Mouse (Mus musculus) liver, embryonic 14.5 days (tissue): ENCODE results near the gene AA986860. TPM values are rescaled to one million over a fixed set of nuclear protein-coding genes. Genes with fewer than 3 reads are reported as not detected.

Source experiments
- ATAC-seq: fragments of 200-750 bp; cut with Nextera tagmentation; 2 replicates; pipeline ENCODE4 v1.8.0; 2017; ENCODE audit warnings: moderate number of reproducible peaks, mild to moderate bottlenecking, moderate library complexity; ENCODE audit not compliant: insufficient read depth
- DNase-seq, 3 experiments: peaks; one replicate each; pipeline ENCODE4 v3.0.0-alpha.2; 2012 to 2013; ENCODE audit warnings: low read depth in 3 of 3, low spot score in 3 of 3
- H3K27ac ChIP-seq: fragments of 300-500 bp; sonication (generic); 2 replicates; pipeline ENCODE4 v1.5.1; 2014; ENCODE audit warnings: moderate library complexity, mild to moderate bottlenecking, control low read depth, inconsistent platforms
- H3K27me3 ChIP-seq: fragments of 300-500 bp; sonication (generic); 2 replicates; pipeline ENCODE4 v1.6.1; 2014; ENCODE audit warnings: mild to moderate bottlenecking, low read length, moderate library complexity; ENCODE audit not compliant: control insufficient read depth, insufficient read depth
- H3K36me3 ChIP-seq: fragments of 300-500 bp; sonication (generic); replicated peaks from 2 replicates; pipeline ENCODE4 v1.6.1; 2014; ENCODE audit warnings: low read depth; ENCODE audit not compliant: control insufficient read depth, insufficient read depth
- H3K4me1 ChIP-seq, 2 experiments: fragments of 200-500 bp in 1 of 2; fragments of 300-500 bp in 1 of 2; sonication (generic) in 1 of 2; replicated peaks; 2 replicates each; pipeline ENCODE4 v1.6.1; 2012 to 2014; ENCODE audit warnings: antibody characterized with exemption in 1 of 2, inconsistent platforms in 1 of 2, low read length in 1 of 2; ENCODE audit not compliant: control insufficient read depth in 2 of 2, insufficient read depth in 2 of 2
- H3K4me2 ChIP-seq: fragments of 300-500 bp; sonication (generic); 2 replicates; pipeline ENCODE4 v1.6.1; 2014; ENCODE audit warnings: low read depth, mild to moderate bottlenecking, control low read depth, moderate library complexity
- H3K4me3 ChIP-seq, 2 experiments: fragments of 200-500 bp in 1 of 2; fragments of 300-500 bp in 1 of 2; sonication (generic) in 1 of 2; 2 replicates each; pipeline ENCODE4 v1.5.1; 2012 to 2014; ENCODE audit warnings: low read depth in 2 of 2, low read length in 2 of 2, mild to moderate bottlenecking in 2 of 2, control low read depth in 1 of 2, inconsistent platforms in 1 of 2, moderate library complexity in 1 of 2; ENCODE audit not compliant: insufficient read depth in 1 of 2
- H3K9ac ChIP-seq: fragments of 300-500 bp; sonication (generic); replicated peaks from 2 replicates; pipeline ENCODE4 v1.6.1; 2014; ENCODE audit warnings: mild to moderate bottlenecking, control low read depth, moderate library complexity
- H3K9me3 ChIP-seq: fragments of 300-500 bp; sonication (generic); 2 replicates; pipeline ENCODE4 v1.6.1; 2016; ENCODE audit warnings: low read length, mixed read lengths; ENCODE audit not compliant: control insufficient read depth
- CTCF ChIP-seq: IDR thresholded peaks from 2 replicates; pipeline ENCODE4 v1.5.1; 2016; ENCODE audit warnings: antibody characterized with exemption, low read depth, control low read depth
- EP300 ChIP-seq: IDR thresholded peaks from 2 replicates; pipeline ENCODE4 v1.6.1; 2016; ENCODE audit warnings: antibody characterized with exemption, low read depth
- whole genome bisulfite sequencing: fragments of 180-500 bp; shearing (Covaris S2); extraction: QIAGEN DNeasy Blood & Tissue Kit; methylation state at CpG from one replicate; pipeline ENCODE4 v1.1.7; 2014; ENCODE audit not compliant: insufficient replicate concordance; 5-methylcytosine and 5-hydroxymethylcytosine counted together
- polyA plus RNA-seq, 2 experiments: library from polyadenylated mRNA; depleted of rRNA in 1 of 2; stranded (reverse) in 1 of 2; unstranded in 1 of 2; fragments of >200 nt; fragmentation: Nextera tagmentation in 1 of 2; extraction: Ambion mirVana in 1 of 2; gene quantifications; 2 replicates each; pipeline versions ENCODE4 v1.2.1 to v1.2.3; 2012 to 2014

Gene AA986860
- polyA plus RNA-seq, 2 experiments = 3.7 to 5.3 TPM

- Histone ChIP-seq H3K4me2 (no peak overlapping the region), H3K4me1 (peaks cover 21 to 27% of the 10 kb centered on the region in 2 experiments), H3K9me3 (no peaks in the 10 kb centered on the region), H3K27ac (no peak overlapping the region), H3K27me3 (no peaks in the 10 kb centered on the region), H3K36me3 (peaks cover 6% of the 10 kb centered on the region), H3K4me3 (no peak overlapping the region), H3K9ac (no peak overlapping the region)
- no peak for ATAC-seq
- WGBS = 91% methylated on average over 3 of the region's 3 CpGs
- DNase-seq = no peak
- TF ChIP-seq CTCF = no peak
- no peak for TF ChIP-seq EP300
Measured at GRCm38 (mm10) chr1:130728708-130729107, 3.1 kb upstream of the AA986860 start.

DNA sequence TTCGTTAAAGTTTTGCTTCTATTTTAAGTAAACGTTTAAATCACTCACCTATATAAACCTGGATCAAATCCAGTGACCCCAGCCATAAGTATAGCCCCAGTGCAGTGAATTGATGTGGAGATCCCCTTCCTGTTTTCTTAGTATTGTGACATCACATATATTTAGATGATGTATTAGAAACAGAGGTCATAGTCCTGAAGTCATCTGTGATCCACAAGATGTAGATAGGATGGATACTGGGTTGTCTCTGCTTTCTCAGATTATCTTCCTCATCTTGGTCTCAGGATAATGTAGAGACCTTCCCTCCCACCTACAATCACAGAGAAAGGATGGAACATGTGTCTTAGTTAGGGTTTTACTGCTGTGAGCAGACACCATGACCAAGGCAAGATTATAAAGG is 2.6 kb upstream of the AA986860 start, which contains the start of gene Pfkfb2:
Pfkfb2 (minus strand) TSS at position 101 of the 400 bp plus-strand sequence.
- Histone ChIP-seq H3K4me3 (no peak within 1 kb of the TSS), H3K9ac (no peak within 1 kb of the TSS), H3K27ac (no peak within 1 kb of the TSS), H3K9me3 (no peaks in the 10 kb centered on the region), H3K4me2 (no peak within 1 kb of the TSS), H3K4me1 (peaks cover 26 to 32% of the 10 kb centered on the region in 2 experiments), H3K27me3 (no peaks in the 10 kb centered on the region), H3K36me3 (peaks cover 4% of the 10 kb centered on the region)
- no peak for ATAC-seq
- no peak for DNase-seq
- no peak for TF ChIP-seq EP300
- TF ChIP-seq CTCF = no peak
- 72% methylated on average over 2 of the region's 2 CpGs for WGBS

GRCm38 (mm10) chr1:130732706-130733658 is 1.2 kb downstream of the AA986860 start:
- Histone ChIP-seq H3K9me3 (no peaks in the 10 kb centered on the region), H3K27ac (peak overlapping the region; percentile 69), H3K4me3 (peak overlapping the region; percentile 67 to 86)

DNA sequence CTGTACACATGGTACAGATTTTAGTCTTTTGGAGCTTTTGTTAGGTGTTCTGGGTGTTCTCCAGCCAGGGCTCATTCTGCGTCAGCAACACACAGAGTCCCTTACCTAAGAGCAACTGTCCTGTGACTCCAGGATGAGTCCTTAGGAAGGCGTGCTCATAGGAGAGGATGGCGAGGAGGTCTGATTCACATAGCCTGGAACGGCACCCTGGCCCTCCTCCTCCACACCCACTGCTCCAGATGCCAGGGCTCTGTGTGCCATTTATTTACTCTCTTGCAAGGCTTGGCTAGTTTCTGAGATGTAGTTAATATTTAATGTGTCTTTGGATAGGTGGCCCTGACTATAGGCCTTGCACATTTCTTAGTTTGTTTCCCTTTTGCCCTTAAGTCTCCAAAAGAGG is 1.9 kb downstream of the AA986860 start:
- no peak for DNase-seq

More at GRCm38 (mm10) chr1:130732706-130733658, 1.2 kb downstream of the AA986860 start:
- DNase-seq (no peak), ATAC-seq (peak; percentile 31)
- WGBS = 31% methylated on average over 13 of the region's 13 CpGs
- H3K4me2 ChIP-seq = peak overlapping the region; percentile 89
- TF ChIP-seq CTCF = no peak
- TF ChIP-seq EP300 = peak; percentile 70
- peak overlapping the region; percentile 62 for H3K9ac ChIP-seq
- H3K4me1 ChIP-seq = peaks cover 52 to 60% of the 10 kb centered on the region in 2 experiments
- H3K36me3 ChIP-seq = peaks cover 5% of the 10 kb centered on the region
- H3K27me3 ChIP-seq = no peaks in the 10 kb centered on the region

GRCm38 (mm10) chr1:130734452-130734851 is 2.7 kb downstream of the AA986860 start:
- Histone ChIP-seq H3K4me2 (peak overlapping the region; percentile 89), H3K4me1 (peaks cover 67 to 74% of the 10 kb centered on the region in 2 experiments), H3K27me3 (no peaks in the 10 kb centered on the region), H3K9ac (0 out of 2 replicates have a peak overlapping the region, but pooled peaks have one; percentile 14), H3K4me3 (peak overlapping the region; percentile 28 to 67), H3K9me3 (no peaks in the 10 kb centered on the region), H3K27ac (0 out of 2 replicates have a peak overlapping the region, but pooled peaks have one; percentile 16), H3K36me3 (peaks cover 11% of the 10 kb centered on the region)
- TF ChIP-seq CTCF = no peak
- no peak for TF ChIP-seq EP300
- no peak for DNase-seq
- WGBS = 71% methylated on average over 5 of the region's 5 CpGs
- no peak for ATAC-seq

More for the DNA sequence above, 1.9 kb downstream of the AA986860 start:
- TF ChIP-seq CTCF = no peak
- no peak for TF ChIP-seq EP300
- peak overlapping the region; percentile 67 to 86 for H3K4me3 ChIP-seq
- WGBS = 73% methylated on average over 4 of the region's 4 CpGs
- peaks cover 11% of the 10 kb centered on the region for H3K36me3 ChIP-seq
- H3K9me3 ChIP-seq = no peaks in the 10 kb centered on the region
- H3K27ac ChIP-seq = peak overlapping the region; percentile 69
- H3K9ac ChIP-seq = peak overlapping the region; percentile 62
- H3K4me1 ChIP-seq = peaks cover 59 to 67% of the 10 kb centered on the region in 2 experiments
- ATAC-seq = no peak
- no peaks in the 10 kb centered on the region for H3K27me3 ChIP-seq
- H3K4me2 ChIP-seq = peak overlapping the region; percentile 89
